Comparison of ENCODE assay signal across 11 mouse cellular contexts in genomic region chr8:30227354-30227753, GRCm38 (mm10).
DNase-seq lines count a peak whose midpoint lies in the region; ATAC-seq lines count a peak whose summit lies in the region.
"Had no signal": no experiment of that assay in that cellular context is flagged by ENCODE, and none has a peak within 500 bp of the region (broad histone marks: within the 10 kb centered on the region; RNA-seq: fewer than 3 reads in every experiment).

No protein-coding gene starts in this region.

- H3K4me2 ChIP-seq in forebrain, embryonic 13.5 days: no peak overlapping the region
- no peak overlapping the region for H3K4me2 ChIP-seq in forebrain, embryonic 12.5 days
- H3K4me2 ChIP-seq in midbrain, embryonic 15.5 days: no peak overlapping the region
- H3K4me2 ChIP-seq in midbrain, embryonic 11.5 days: no peak overlapping the region
- no peak overlapping the region for H3K4me2 ChIP-seq in embryonic facial prominence, embryonic 11.5 days (ENCODE audit: low read depth, low read length)

- H3K9me3 ChIP-seq in forebrain, embryonic 13.5 days (replicated peaks): no peaks in the 10 kb centered on the region
- no peaks in the 10 kb centered on the region for H3K9me3 ChIP-seq in forebrain, embryonic 12.5 days
- H3K9me3 ChIP-seq in midbrain, embryonic 15.5 days: no peaks in the 10 kb centered on the region
- H3K9me3 ChIP-seq in midbrain, embryonic 11.5 days (ENCODE audit: control insufficient read depth, low read length): no peaks in the 10 kb centered on the region
- H3K9me3 ChIP-seq in embryonic facial prominence, embryonic 11.5 days (replicated peaks; ENCODE audit: control insufficient read depth, low read length): no peaks in the 10 kb centered on the region

- H3K4me1 ChIP-seq in forebrain, embryonic 13.5 days: 0 out of 2 replicates have a peak, but pooled peaks cover 6% of the 10 kb centered on the region
- no peaks in the 10 kb centered on the region for H3K4me1 ChIP-seq in forebrain, embryonic 12.5 days
- no peaks in the 10 kb centered on the region for H3K4me1 ChIP-seq in midbrain, embryonic 15.5 days
- H3K4me1 ChIP-seq in midbrain, embryonic 11.5 days (ENCODE audit: control insufficient read depth, insufficient read depth, low read length): no peaks in the 10 kb centered on the region
- no peaks in the 10 kb centered on the region for H3K4me1 ChIP-seq in embryonic facial prominence, embryonic 11.5 days (ENCODE audit: control insufficient read depth, insufficient read depth, low read length)

- 58% methylated on average over 5 of the region's 5 CpGs for WGBS in forebrain, embryonic 13.5 days
- 69% methylated on average over 5 of the region's 5 CpGs for WGBS in forebrain, embryonic 12.5 days
- 78% methylated on average over 5 of the region's 5 CpGs for WGBS in midbrain, embryonic 15.5 days
- 80% methylated on average over 5 of the region's 5 CpGs for WGBS in midbrain, embryonic 11.5 days
- 55% methylated on average over 5 of the region's 5 CpGs for WGBS in embryonic facial prominence, embryonic 11.5 days

- H3K27me3 ChIP-seq in forebrain, embryonic 13.5 days: no peaks in the 10 kb centered on the region
- H3K27me3 ChIP-seq in forebrain, embryonic 12.5 days: no peaks in the 10 kb centered on the region
- no peaks in the 10 kb centered on the region for H3K27me3 ChIP-seq in midbrain, embryonic 15.5 days (replicated peaks)
- H3K27me3 ChIP-seq in midbrain, embryonic 11.5 days (ENCODE audit: control insufficient read depth, insufficient read depth, low read length): no peaks in the 10 kb centered on the region
- H3K27me3 ChIP-seq in embryonic facial prominence, embryonic 11.5 days (ENCODE audit: control insufficient read depth, insufficient read depth, low read length): no peaks in the 10 kb centered on the region

- no peak overlapping the region for H3K9ac ChIP-seq in forebrain, embryonic 13.5 days
- no peak overlapping the region for H3K9ac ChIP-seq in forebrain, embryonic 12.5 days
- no peak overlapping the region for H3K9ac ChIP-seq in midbrain, embryonic 15.5 days
- H3K9ac ChIP-seq in midbrain, embryonic 11.5 days (ENCODE audit: low read length): no peak overlapping the region
- H3K9ac ChIP-seq in embryonic facial prominence, embryonic 11.5 days (replicated peaks; ENCODE audit: low read length): no peak overlapping the region

- no peak overlapping the region for H3K4me3 ChIP-seq in forebrain, embryonic 13.5 days
- no peak overlapping the region for H3K4me3 ChIP-seq in forebrain, embryonic 12.5 days (replicated peaks)
- no peak overlapping the region for H3K4me3 ChIP-seq in midbrain, embryonic 15.5 days
- H3K4me3 ChIP-seq in midbrain, embryonic 11.5 days (ENCODE audit: low read depth, low read length): no peak overlapping the region
- H3K4me3 ChIP-seq in embryonic facial prominence, embryonic 11.5 days (ENCODE audit: low read depth, low read length): no peak overlapping the region
- H3K4me3 ChIP-seq: heart, adult 2 months had no signal

- ATAC-seq in forebrain, embryonic 13.5 days: peak; percentile 80
- no peak for ATAC-seq in forebrain, embryonic 12.5 days (ENCODE audit: low FRiP score)
- ATAC-seq in midbrain, embryonic 15.5 days (replicated peaks): 0 out of 2 replicates have a peak, but pooled peaks have one; percentile 33
- ATAC-seq in midbrain, embryonic 11.5 days (ENCODE audit: low FRiP score): no peak
- no peak for ATAC-seq in embryonic facial prominence, embryonic 11.5 days (replicated peaks; ENCODE audit: insufficient number of reproducible peaks, low FRiP score, low TSS enrichment, low read depth)
- ATAC-seq: intestine, postnatal 0 days had no signal

- DNase-seq in midbrain, embryonic 11.5 days (ENCODE audit: low spot score, missing footprints): no peak
- peak; percentile 16 for DNase-seq in embryonic facial prominence, embryonic 11.5 days (ENCODE audit: low spot score)
- DNase-seq in retina, embryonic 14.5 days (ENCODE audit: low spot score): peak; percentile 27
- no peak for DNase-seq in liver
- no peak for DNase-seq in urinary bladder, postnatal 4 days (ENCODE audit: low spot score in 2 of 2)
- DNase-seq: heart, adult 2 months; lung, postnatal 4 days had no signal

- H3K36me3 ChIP-seq in forebrain, embryonic 13.5 days (ENCODE audit: poor library complexity, severe bottlenecking): no peaks in the 10 kb centered on the region
- H3K36me3 ChIP-seq in forebrain, embryonic 12.5 days (replicated peaks): no peaks in the 10 kb centered on the region
- no peaks in the 10 kb centered on the region for H3K36me3 ChIP-seq in midbrain, embryonic 15.5 days (replicated peaks)
- no peaks in the 10 kb centered on the region for H3K36me3 ChIP-seq in midbrain, embryonic 11.5 days (ENCODE audit: control insufficient read depth, insufficient read depth, low read length)
- H3K36me3 ChIP-seq in embryonic facial prominence, embryonic 11.5 days (replicated peaks; ENCODE audit: control insufficient read depth, insufficient read depth, low read depth, low read length): no peaks in the 10 kb centered on the region

- peak overlapping the region; percentile 11; the same call in 1 of the 2 replicates for H3K27ac ChIP-seq in forebrain, embryonic 13.5 days
- H3K27ac ChIP-seq in forebrain, embryonic 12.5 days: no peak overlapping the region
- H3K27ac ChIP-seq in midbrain, embryonic 15.5 days: no peak overlapping the region
- H3K27ac ChIP-seq in midbrain, embryonic 11.5 days (ENCODE audit: low read depth, low read length): no peak overlapping the region
- no peak overlapping the region for H3K27ac ChIP-seq in embryonic facial prominence, embryonic 11.5 days (replicated peaks; ENCODE audit: low read depth, low read length)
- H3K27ac ChIP-seq: heart, adult 2 months had no signal

Comparison
In these comparisons a context has a peak if more than half of its experiments do, and no peak if none do; other contexts are left out.
1. ATAC-seq: peak in forebrain, embryonic 13.5 days (single experiment) and midbrain, embryonic 15.5 days (single experiment); none in forebrain, embryonic 12.5 days (single experiment), midbrain, embryonic 11.5 days (single experiment) and embryonic facial prominence, embryonic 11.5 days (single experiment).
2. DNase-seq: peak in embryonic facial prominence, embryonic 11.5 days (single experiment) and retina, embryonic 14.5 days (single experiment); none in midbrain, embryonic 11.5 days (single experiment), liver (single experiment) and urinary bladder, postnatal 4 days (0 of 2).